Mouse (Mus musculus): Measurements from ENCODE around the gene Chn1.

DNA sequence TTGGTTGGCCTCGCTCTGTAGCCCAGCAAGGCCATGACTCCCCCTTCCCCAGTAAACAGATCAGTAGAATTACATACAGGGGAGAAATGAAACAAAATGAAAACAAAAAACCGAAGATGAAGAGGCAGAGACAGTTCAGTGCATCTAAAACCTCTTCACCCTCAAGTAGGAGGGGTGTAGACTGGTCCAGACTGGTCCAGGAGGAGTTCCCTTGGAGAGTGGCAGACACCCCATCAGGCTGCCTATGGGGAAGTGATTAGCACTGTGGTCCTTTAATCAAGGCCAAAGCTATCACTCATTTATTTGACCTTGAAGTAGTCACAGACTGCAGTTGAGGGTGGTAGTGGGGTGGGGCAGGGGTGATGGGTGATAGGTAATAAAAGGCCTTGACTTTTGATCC, 170.6 kb downstream of the Chn1 start:
- TF ChIP-seq POLR2A (IDR thresholded peaks at IDR 0.05; ENCODE audit: insufficient read depth, low read length) = no peak
- no peak for TF ChIP-seq CTCF (IDR thresholded peaks at IDR 0.05; ENCODE audit: low read depth, low read length)
